Mouse (Mus musculus) retina, embryonic 14.5 days (tissue): Measurements from ENCODE around the gene Ripor2.

Source experiments
- DNase-seq: peaks from one replicate; pipeline ENCODE4 v3.0.0-alpha.2; 2015; ENCODE audit warnings: low spot score

Ripor2 gene

GRCm38 (mm10) chr13:24617076-24617798, 35.2 kb downstream of the Ripor2 start:
- DNase-seq = no peak

- DNase-seq = no peak
Measured at GRCm38 (mm10) chr13:24617799-24618130, 35.8 kb downstream of the Ripor2 start.

GRCm38 (mm10) chr13:24619711-24620110, 37.7 kb downstream of the Ripor2 start:
- no peak for DNase-seq

GRCm38 (mm10) chr13:24620439-24620838, 38.5 kb downstream of the Ripor2 start:
- DNase-seq = no peak

- no peak for DNase-seq
Measured at GRCm38 (mm10) chr13:24623631-24624030, 41.6 kb downstream of the Ripor2 start.

- DNase-seq = no peak
Measured at GRCm38 (mm10) chr13:24625071-24625470, 43.1 kb downstream of the Ripor2 start.

- no peak for DNase-seq
Measured at GRCm38 (mm10) chr13:24626698-24627436, 44.9 kb downstream of the Ripor2 start.

- no peak for DNase-seq
Measured at GRCm38 (mm10) chr13:24628192-24628591, 46.2 kb downstream of the Ripor2 start.

- peak; percentile 75 for DNase-seq
Measured at GRCm38 (mm10) chr13:24629073-24629621, 47.2 kb downstream of the Ripor2 start.

- peak; percentile 24 for DNase-seq
Measured at GRCm38 (mm10) chr13:24630364-24630763, 48.4 kb downstream of the Ripor2 start.

GRCm38 (mm10) chr13:24632988-24633577, 51.1 kb downstream of the Ripor2 start:
- DNase-seq = no peak

- no peak for DNase-seq
Measured at GRCm38 (mm10) chr13:24634346-24635120, 52.5 kb downstream of the Ripor2 start.

- peak; percentile 68 for DNase-seq
Measured at GRCm38 (mm10) chr13:24638371-24639214, 56.6 kb downstream of the Ripor2 start.

- DNase-seq = peak; percentile 44
Measured at GRCm38 (mm10) chr13:24639215-24640165, 57.5 kb downstream of the Ripor2 start.

- DNase-seq = no peak
Measured at GRCm38 (mm10) chr13:24640166-24640560, 58.2 kb downstream of the Ripor2 start.

GRCm38 (mm10) chr13:24640836-24641385, 58.9 kb downstream of the Ripor2 start:
- peak; percentile 13 for DNase-seq

- peak; percentile 78 for DNase-seq
Measured at GRCm38 (mm10) chr13:24641491-24642430, 59.8 kb downstream of the Ripor2 start.

- no peak for DNase-seq
Measured at GRCm38 (mm10) chr13:24645146-24645545, 63.2 kb downstream of the Ripor2 start.
